Mouse (Mus musculus): ENCODE data around the gene Nfkbiz. TPM values are rescaled to one million over a fixed set of nuclear protein-coding genes. Genes with fewer than 3 reads are reported as not detected.
A peak's percentile ranks its signal among the peaks of the same experiment; 100 is the strongest.

Gene Nfkbiz
- total and polyA plus RNA-seq, 2 experiments: 3.7 to 4.1 TPM

DNA sequence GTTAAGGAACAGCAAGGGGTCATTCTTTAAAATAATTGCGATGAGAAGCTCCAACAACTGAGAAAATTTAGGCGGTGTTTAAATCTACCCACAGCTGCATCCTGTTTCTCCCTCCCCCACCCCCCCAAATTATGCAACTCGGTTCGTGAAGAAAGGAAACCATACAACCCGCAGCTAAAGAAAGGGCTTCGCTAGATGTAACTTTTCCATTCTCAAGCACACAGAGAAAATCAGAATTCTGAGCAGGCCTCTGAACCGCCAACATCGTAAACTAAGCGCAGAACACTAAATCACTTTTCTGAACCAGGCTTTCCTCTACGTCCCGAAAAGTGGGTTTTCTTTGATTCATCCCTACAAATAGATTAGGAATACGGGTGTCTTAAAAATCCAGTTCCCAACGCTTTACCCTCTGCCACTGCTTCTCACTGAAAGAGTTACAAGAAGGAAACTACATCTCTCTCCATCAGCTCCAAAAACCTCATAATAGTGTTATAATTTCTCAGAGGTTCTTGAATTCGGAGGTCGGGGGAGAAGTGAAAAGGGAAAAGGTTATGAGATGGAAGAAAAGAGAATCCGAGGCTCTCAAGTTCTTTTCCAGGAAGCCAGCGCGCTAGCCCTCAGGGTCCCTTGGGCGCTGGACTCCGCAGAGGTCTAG lies 17.7 kb downstream of the Nfkbiz start:
- Histone ChIP-seq H3K4me3 (ENCODE audit: insufficient read depth, low read depth, low read length) (peak overlapping the region; percentile 99), H3K9ac (ENCODE audit: low read depth, low read length) (peak overlapping the region; percentile 100), H3K36me3 (ENCODE audit: control insufficient read depth, insufficient read depth, low read length) (peaks cover 18% of the 10 kb centered on the region), H3K27ac (replicated peaks; ENCODE audit: insufficient read depth, low read depth, low read length) (peak overlapping the region; percentile 96), H3K4me1 (ENCODE audit: control insufficient read depth, insufficient read depth, low read length) (peaks cover 27% of the 10 kb centered on the region), H3K27me3 (ENCODE audit: control insufficient read depth, insufficient read depth, low read length) (no peaks in the 10 kb centered on the region), H3K79me2 (ENCODE audit: control insufficient read depth, insufficient read depth, low read length) (peaks cover 19% of the 10 kb centered on the region)
- TF ChIP-seq CTCF (IDR thresholded peaks at IDR 0.05; ENCODE audit: low read depth, low read length) (no peak), POLR2A (IDR thresholded peaks at IDR 0.05; ENCODE audit: extremely low read depth, insufficient read depth, low read length) (no peak)
- under 1% methylated on average over 20 of the region's 20 CpGs for WGBS
- DNase-seq (ENCODE audit: extremely low read depth, low read depth, low spot score): peak; percentile 42

DNA sequence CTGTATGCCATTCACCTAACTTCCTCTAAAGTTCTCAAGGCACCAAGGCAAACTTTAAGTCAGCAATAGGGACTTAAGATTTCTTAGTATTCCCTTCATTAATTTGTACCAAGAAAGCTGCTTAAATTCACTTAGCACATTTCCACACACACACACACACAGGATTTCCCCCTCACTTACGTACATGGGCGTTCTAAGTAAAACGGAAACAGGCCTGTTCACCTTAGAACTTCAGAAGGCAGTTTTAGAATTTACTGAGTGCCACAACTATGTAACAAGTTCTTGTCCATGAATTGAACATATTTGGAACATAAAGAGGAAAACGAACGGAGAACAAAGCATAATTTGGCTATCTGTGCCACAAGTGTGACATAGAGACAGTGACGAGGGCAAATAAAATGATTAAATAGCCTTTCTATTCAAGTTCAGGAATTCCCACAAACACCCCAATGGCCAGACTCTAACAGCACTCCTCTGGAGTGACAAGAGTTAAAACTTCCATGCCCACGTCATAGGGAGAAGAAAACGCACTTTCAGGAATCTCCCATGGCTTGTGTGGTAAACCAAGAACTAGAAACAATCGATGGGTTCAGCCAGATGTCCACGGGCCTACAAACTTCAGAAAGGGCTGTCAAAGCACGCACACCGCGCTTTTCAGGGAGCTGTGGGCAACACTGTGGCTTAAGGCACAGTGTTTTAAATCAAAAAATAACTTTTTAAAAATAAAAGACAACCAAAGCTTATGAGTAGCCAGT lies 18.4 kb downstream of the Nfkbiz start:
- TF ChIP-seq POLR2A (IDR thresholded peaks at IDR 0.05; ENCODE audit: extremely low read depth, insufficient read depth, low read length) (no peak), CTCF (IDR thresholded peaks at IDR 0.05; ENCODE audit: low read depth, low read length) (no peak)
- Histone ChIP-seq H3K27ac (replicated peaks; ENCODE audit: insufficient read depth, low read depth, low read length) (peak overlapping the region; percentile 96), H3K27me3 (ENCODE audit: control insufficient read depth, insufficient read depth, low read length) (no peaks in the 10 kb centered on the region), H3K79me2 (ENCODE audit: control insufficient read depth, insufficient read depth, low read length) (peaks cover 19% of the 10 kb centered on the region), H3K4me1 (ENCODE audit: control insufficient read depth, insufficient read depth, low read length) (peaks cover 27% of the 10 kb centered on the region), H3K4me3 (ENCODE audit: insufficient read depth, low read depth, low read length) (peak overlapping the region; percentile 99), H3K9ac (ENCODE audit: low read depth, low read length) (peak overlapping the region; percentile 33), H3K36me3 (ENCODE audit: control insufficient read depth, insufficient read depth, low read length) (peaks cover 25% of the 10 kb centered on the region)
- DNase-seq (ENCODE audit: extremely low read depth, low read depth, low spot score): peak; percentile 75
- WGBS: 1% methylated on average over 13 of the region's 13 CpGs

DNA sequence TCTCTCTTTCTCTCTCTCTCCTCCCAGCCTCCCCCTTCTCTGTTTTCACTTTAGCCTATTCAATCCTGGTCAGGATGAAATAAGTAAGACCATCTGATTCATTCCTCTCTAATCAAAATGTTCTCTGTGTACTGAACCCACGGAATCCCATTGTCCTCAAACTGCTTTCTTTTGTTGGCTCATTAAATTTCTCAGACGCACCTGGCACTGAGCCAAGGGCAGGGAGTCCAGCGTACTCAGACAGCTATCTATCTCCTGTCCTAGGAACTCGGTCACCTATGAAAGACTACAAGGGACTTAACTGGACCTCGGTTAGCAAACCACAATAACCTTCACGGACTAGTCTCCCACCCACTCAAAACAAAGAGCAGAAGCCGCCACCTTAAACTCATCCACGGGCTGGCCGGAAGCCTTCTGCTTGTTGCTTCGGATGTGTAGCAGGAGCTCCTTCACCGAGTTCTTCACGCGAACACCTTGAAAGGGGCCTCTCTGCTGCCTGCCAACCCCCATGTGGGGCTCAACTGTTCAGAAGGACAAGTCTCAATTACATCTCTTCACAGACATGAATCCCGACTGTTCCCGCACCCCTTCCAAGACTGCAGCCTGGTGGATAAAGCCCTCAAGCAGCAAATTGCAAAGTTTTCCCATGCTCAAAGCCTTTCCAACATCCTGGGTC lies 19.4 kb downstream of the Nfkbiz start:
- TF ChIP-seq CTCF (IDR thresholded peaks at IDR 0.05; ENCODE audit: low read depth, low read length) (no peak), POLR2A (IDR thresholded peaks at IDR 0.05; ENCODE audit: extremely low read depth, insufficient read depth, low read length) (no peak)
- Histone ChIP-seq H3K4me3 (ENCODE audit: insufficient read depth, low read depth, low read length) (peak overlapping the region; percentile 99), H3K36me3 (ENCODE audit: control insufficient read depth, insufficient read depth, low read length) (peaks cover 35% of the 10 kb centered on the region), H3K9ac (ENCODE audit: low read depth, low read length) (peak overlapping the region; percentile 55), H3K27ac (replicated peaks; ENCODE audit: insufficient read depth, low read depth, low read length) (peak overlapping the region; percentile 27), H3K27me3 (ENCODE audit: control insufficient read depth, insufficient read depth, low read length) (no peaks in the 10 kb centered on the region), H3K79me2 (ENCODE audit: control insufficient read depth, insufficient read depth, low read length) (peaks cover 19% of the 10 kb centered on the region), H3K4me1 (ENCODE audit: control insufficient read depth, insufficient read depth, low read length) (peaks cover 23% of the 10 kb centered on the region)
- peak; percentile 68 for DNase-seq (ENCODE audit: extremely low read depth, low read depth, low spot score)
- WGBS: 6% methylated on average over 15 of the region's 15 CpGs

GRCm38 (mm10) chr16:55817717-55818515 lies 20.8 kb downstream of the Nfkbiz start:
- no peak for TF ChIP-seq POLR2A (IDR thresholded peaks at IDR 0.05; ENCODE audit: extremely low read depth, insufficient read depth, low read length)
- no peak for TF ChIP-seq CTCF (IDR thresholded peaks at IDR 0.05; ENCODE audit: low read depth, low read length)
- peaks cover 19% of the 10 kb centered on the region for H3K79me2 ChIP-seq (ENCODE audit: control insufficient read depth, insufficient read depth, low read length)
- H3K9ac ChIP-seq (ENCODE audit: low read depth, low read length): no peak overlapping the region
- no peak overlapping the region for H3K4me3 ChIP-seq (ENCODE audit: insufficient read depth, low read depth, low read length)
- H3K27me3 ChIP-seq (ENCODE audit: control insufficient read depth, insufficient read depth, low read length): no peaks in the 10 kb centered on the region
- H3K4me1 ChIP-seq (ENCODE audit: control insufficient read depth, insufficient read depth, low read length): peaks cover 11% of the 10 kb centered on the region; the same call in 1 of the 2 replicates
- H3K36me3 ChIP-seq (ENCODE audit: control insufficient read depth, insufficient read depth, low read length): peaks cover 45% of the 10 kb centered on the region
- DNase-seq (ENCODE audit: extremely low read depth, low read depth, low spot score): peak; percentile 48
- 86% methylated on average over 28 of the region's 28 CpGs for WGBS
- no peak overlapping the region for H3K27ac ChIP-seq (replicated peaks; ENCODE audit: insufficient read depth, low read depth, low read length)

GRCm38 (mm10) chr16:55816202-55816941 lies 22.3 kb downstream of the Nfkbiz start:
- H3K4me1 ChIP-seq (ENCODE audit: control insufficient read depth, insufficient read depth, low read length): peaks cover 11% of the 10 kb centered on the region; the same call in 1 of the 2 replicates
- no peaks in the 10 kb centered on the region for H3K27me3 ChIP-seq (ENCODE audit: control insufficient read depth, insufficient read depth, low read length)
- no peak for TF ChIP-seq CTCF (IDR thresholded peaks at IDR 0.05; ENCODE audit: low read depth, low read length)
- TF ChIP-seq POLR2A (IDR thresholded peaks at IDR 0.05; ENCODE audit: extremely low read depth, insufficient read depth, low read length): no peak
- peak overlapping the region; percentile 19 for H3K9ac ChIP-seq (ENCODE audit: low read depth, low read length)
- peaks cover 56% of the 10 kb centered on the region for H3K36me3 ChIP-seq (ENCODE audit: control insufficient read depth, insufficient read depth, low read length)
- peak overlapping the region; percentile 3; the same call in 1 of the 2 replicates for H3K4me3 ChIP-seq (ENCODE audit: insufficient read depth, low read depth, low read length)
- H3K27ac ChIP-seq (replicated peaks; ENCODE audit: insufficient read depth, low read depth, low read length): peak overlapping the region; percentile 56
- DNase-seq (ENCODE audit: extremely low read depth, low read depth, low spot score): peak; percentile 97
- WGBS: 31% methylated on average over 13 of the region's 13 CpGs
- H3K79me2 ChIP-seq (ENCODE audit: control insufficient read depth, insufficient read depth, low read length): peaks cover 14% of the 10 kb centered on the region; the same call in 1 of the 2 replicates

Data from liver, adult 2 months (tissue).